Mouse (Mus musculus): ENCODE results near the gene Bbof1.

GRCm38 (mm10) chr12:84402923-84403322 is 5.9 kb upstream of the Bbof1 start:
- TF ChIP-seq CTCF (IDR thresholded peaks at IDR 0.05; ENCODE audit: extremely low read depth, insufficient read depth, low read length) (no peak), POLR2A (IDR thresholded peaks at IDR 0.05; ENCODE audit: extremely low read depth, insufficient read depth, low read length) (no peak)
